8 mouse cellular contexts compared by ENCODE assay signal in genomic region chr19:6856281-6857002, GRCm38 (mm10). TPM values are rescaled to one million over a fixed set of nuclear protein-coding genes. Genes with fewer than 3 reads are reported as not detected.
DNase-seq lines count a peak whose midpoint lies in the region; ATAC-seq and TF ChIP-seq lines count a peak whose summit lies in the region.

No protein-coding gene starts in this region.

- peak; percentile 57 for TF ChIP-seq CTCF in bone marrow, adult 2 months (IDR thresholded peaks at IDR 0.05; ENCODE audit: control insufficient read depth, insufficient read depth, low read length)

- H3K9me3 ChIP-seq in midbrain, embryonic 13.5 days = no peaks in the 10 kb centered on the region

- no peak overlapping the region for H3K9ac ChIP-seq in midbrain, embryonic 13.5 days (replicated peaks)

- peaks cover 4% of the 10 kb centered on the region for H3K4me1 ChIP-seq in bone marrow, adult 2 months (ENCODE audit: control insufficient read depth, insufficient read depth, low read length)
- peaks cover 12% of the 10 kb centered on the region; the same call in 1 of the 2 replicates for H3K4me1 ChIP-seq in midbrain, embryonic 13.5 days (replicated peaks)

- H3K4me2 ChIP-seq in midbrain, embryonic 13.5 days (replicated peaks) = no peak overlapping the region

- peak; percentile 44; the same call in 1 of the 2 replicates for ATAC-seq in midbrain, embryonic 13.5 days

- no peaks in the 10 kb centered on the region for H3K36me3 ChIP-seq in midbrain, embryonic 13.5 days

- peak overlapping the region; percentile 66 for H3K4me3 ChIP-seq in bone marrow, adult 2 months (replicated peaks; ENCODE audit: control insufficient read depth, low read depth, low read length)
- H3K4me3 ChIP-seq in midbrain, embryonic 13.5 days (replicated peaks) = no peak overlapping the region

- peak overlapping the region; percentile 67 for H3K27ac ChIP-seq in bone marrow, adult 2 months (ENCODE audit: control insufficient read depth, insufficient read depth, low read depth, low read length, poor library complexity)
- no peak overlapping the region for H3K27ac ChIP-seq in midbrain, embryonic 13.5 days

- peak; percentile 66 to 78 for DNase-seq in right cerebral cortex, adult 2 months (ENCODE audit: low spot score in 2 of 2)
- no peak for DNase-seq in right cerebral cortex, postnatal 25 days
- DNase-seq in heart, postnatal 10 days = peak; percentile 50 to 59
- peak; percentile 72 to 74 for DNase-seq in left cerebral cortex, postnatal 25 days (ENCODE audit: low spot score in 2 of 2)
- peak; percentile 76 for DNase-seq in thymus, postnatal 25 days
- DNase-seq in gastrocnemius, adult 8-10 months (ENCODE audit: low spot score in 2 of 2) = no peak

- 39% methylated on average over 12 of the region's 12 CpGs for WGBS in bone marrow, adult 2 months
- WGBS in midbrain, embryonic 13.5 days = 42% methylated on average over 12 of the region's 12 CpGs

- no peak for TF ChIP-seq POLR2A in bone marrow, adult 2 months (IDR thresholded peaks at IDR 0.05; ENCODE audit: borderline replicate concordance, control insufficient read depth, low read depth, low read length)

- intact Hi-C loops in heart, postnatal 10 days (cut with DNase I) = loop anchor here (1.0 kb wide), 1 partner anchor 367 kb away; no protein-coding TSS in a partner anchor
- intact Hi-C loops in left cerebral cortex, postnatal 25 days (cut with DNase I) = loop anchor here (5.0 kb wide), 2 partner anchors 51 to 364 kb away; partner anchors contain the start of gene Trmt112

- H3K27me3 ChIP-seq in midbrain, embryonic 13.5 days = peaks cover 21% of the 10 kb centered on the region

RNA-seq across cellular contexts. Expression of gene Ccdc88b, which starts 1.6 kb away (rescaled TPM):
- polyA plus RNA-seq in bone marrow, adult 2 months (2011; ENCODE audit: insufficient read depth, insufficient read length, low replicate concordance, missing spikeins) = 29.0 and 66.6 TPM in 2 replicates
- total RNA-seq in heart, postnatal 10 days (2021) = 1 to 10 TPM in 1 of 2 experiments, under 1 TPM in 1; 0.69 to 1.2 TPM
- 1 to 10 TPM; 2.0 to 2.2 TPM for total RNA-seq in left cerebral cortex, postnatal 25 days (2021)
- 0.22 and 0.51 TPM in 2 replicates for polyA plus RNA-seq in midbrain, embryonic 13.5 days (2015; fragmentation: Nextera tagmentation; extraction: Ambion mirVana)
- under 1 TPM; 0.29 to 0.70 (median 0.46) TPM for total RNA-seq in gastrocnemius, adult 8-10 months (2022)

RNA-seq across cellular contexts. Expression of gene Rps6ka4, which starts 16.0 kb away (rescaled TPM):
- 4.7 and 5.5 TPM in 2 replicates for polyA plus RNA-seq in bone marrow, adult 2 months (2011; ENCODE audit: insufficient read depth, insufficient read length, low replicate concordance, missing spikeins)
- total RNA-seq in heart, postnatal 10 days (2021) = 10 to 100 TPM; 22.7 to 25.9 TPM
- total RNA-seq in left cerebral cortex, postnatal 25 days (2021) = 10 to 100 TPM; 30.8 to 36.4 TPM
- 4.9 and 5.4 TPM in 2 replicates for polyA plus RNA-seq in midbrain, embryonic 13.5 days (2015; fragmentation: Nextera tagmentation; extraction: Ambion mirVana)
- total RNA-seq in gastrocnemius, adult 8-10 months (2022) = 10 to 100 TPM in 3 of 4 experiments, 1 to 10 TPM in 1; 9.8 to 12.1 (median 10.5) TPM

RNA-seq across cellular contexts. Expression of gene Trmt112, which starts 53.1 kb away (rescaled TPM):
- polyA plus RNA-seq in bone marrow, adult 2 months (2011; ENCODE audit: insufficient read depth, insufficient read length, low replicate concordance, missing spikeins) = 28.6 and 37.9 TPM in 2 replicates
- 10 to 100 TPM; 26.2 to 34.2 TPM for total RNA-seq in heart, postnatal 10 days (2021)
- 10 to 100 TPM; 35.0 to 43.2 TPM for total RNA-seq in left cerebral cortex, postnatal 25 days (2021)
- 136 and 139 TPM in 2 replicates for polyA plus RNA-seq in midbrain, embryonic 13.5 days (2015; fragmentation: Nextera tagmentation; extraction: Ambion mirVana)
- 10 to 100 TPM; 34.1 to 46.3 (median 39.7) TPM for total RNA-seq in gastrocnemius, adult 8-10 months (2022)

RNA-seq across cellular contexts. Expression of gene Prdx5, which starts 53.5 kb away (rescaled TPM):
- 181 and 324 TPM in 2 replicates for polyA plus RNA-seq in bone marrow, adult 2 months (2011; ENCODE audit: insufficient read depth, insufficient read length, low replicate concordance, missing spikeins)
- total RNA-seq in heart, postnatal 10 days (2021) = 100 to 1,000 TPM; 455 to 461 TPM
- total RNA-seq in left cerebral cortex, postnatal 25 days (2021) = 100 to 1,000 TPM; 337 to 358 TPM
- polyA plus RNA-seq in midbrain, embryonic 13.5 days (2015; fragmentation: Nextera tagmentation; extraction: Ambion mirVana) = 231 and 236 TPM in 2 replicates
- 100 to 1,000 TPM; 195 to 214 (median 202) TPM for total RNA-seq in gastrocnemius, adult 8-10 months (2022)

Comparison
In these comparisons a context has a peak if more than half of its experiments do, and no peak if none do; other contexts are left out.
1. DNase-seq: peak in right cerebral cortex, adult 2 months (2 of 2), heart, postnatal 10 days (2 of 2), left cerebral cortex, postnatal 25 days (2 of 2) and thymus, postnatal 25 days (single experiment); none in right cerebral cortex, postnatal 25 days (single experiment) and gastrocnemius, adult 8-10 months (0 of 2).